Mouse (Mus musculus): ENCODE measurements around the gene Wbp1l. TPM values are rescaled to one million over a fixed set of nuclear protein-coding genes. Genes with fewer than 3 reads are reported as not detected.

Wbp1l gene
- total and polyA plus RNA-seq, 3 experiments = 52.9 to 70.0 TPM; not detected in 1

GRCm38 (mm10) chr19:46637598-46637997 is 38.7 kb downstream of the Wbp1l start:
- H3K9ac ChIP-seq (ENCODE audit: control insufficient read depth, low read depth, low read length, poor library complexity, severe bottlenecking) = no peak overlapping the region
- no peak overlapping the region for H3K27ac ChIP-seq (ENCODE audit: control insufficient read depth, low read depth, low read length)
- no peaks in the 10 kb centered on the region for H3K9me3 ChIP-seq (replicated peaks; ENCODE audit: insufficient read depth, low read length)
- no peak for DNase-seq (ENCODE audit: low read depth, low spot score)
- no peak overlapping the region for H3K4me3 ChIP-seq (ENCODE audit: control insufficient read depth in 1 of 2, insufficient read depth in 1 of 2, low read depth in 2 of 2, low read length in 2 of 2)
- no peaks in the 10 kb centered on the region for H3K27me3 ChIP-seq (ENCODE audit: control insufficient read depth in 1 of 2, insufficient read depth in 2 of 2, low read length in 2 of 2)
- H3K4me1 ChIP-seq (ENCODE audit: control insufficient read depth in 1 of 2, insufficient read depth in 2 of 2, low read length in 2 of 2) = no peaks in the 10 kb centered on the region
- no peak for TF ChIP-seq MAZ (IDR thresholded peaks at IDR 0.05; ENCODE audit: low read depth, low read length)
- TF ChIP-seq TCF12 (IDR thresholded peaks at IDR 0.05; ENCODE audit: low read depth, low read length) = no peak
- no peak for TF ChIP-seq UBTF (IDR thresholded peaks at IDR 0.05; ENCODE audit: borderline replicate concordance, insufficient read depth, low read depth, low read length)
- no peak for TF ChIP-seq SIN3A (IDR thresholded peaks at IDR 0.05; ENCODE audit: low read length)
- H3K79me2 ChIP-seq (ENCODE audit: control insufficient read depth, insufficient read depth, low read length, poor library complexity) = no peaks in the 10 kb centered on the region
- H3K36me3 ChIP-seq (ENCODE audit: control insufficient read depth in 1 of 2, insufficient read depth in 2 of 2, low read length in 2 of 2) = peaks cover 0 to 7% of the 10 kb centered on the region in 2 experiments; a peak in 1 of 4 replicates

GRCm38 (mm10) chr19:46639053-46639452 is 40.2 kb downstream of the Wbp1l start:
- DNase-seq (ENCODE audit: low read depth, low spot score) = no peak
- no peak overlapping the region for H3K9ac ChIP-seq (ENCODE audit: control insufficient read depth, low read depth, low read length, poor library complexity, severe bottlenecking)
- no peaks in the 10 kb centered on the region for H3K27me3 ChIP-seq (ENCODE audit: control insufficient read depth in 1 of 2, insufficient read depth in 2 of 2, low read length in 2 of 2)
- TF ChIP-seq TAL1 (IDR thresholded peaks at IDR 0.05; ENCODE audit: low read length) = no peak
- no peak for TF ChIP-seq SMC3 (IDR thresholded peaks at IDR 0.05; ENCODE audit: low read depth, low read length)
- no peak for TF ChIP-seq RAD21 (IDR thresholded peaks at IDR 0.05; ENCODE audit: low read depth, low read length)
- no peak for TF ChIP-seq ETS1 (IDR thresholded peaks at IDR 0.05; ENCODE audit: low read depth, low read length)
- TF ChIP-seq ZMIZ1 (IDR thresholded peaks at IDR 0.05; ENCODE audit: low read depth, low read length) = no peak
- TF ChIP-seq NELFE (IDR thresholded peaks at IDR 0.05; ENCODE audit: low read depth, low read length) = no peak
- TF ChIP-seq CTCF (IDR thresholded peaks at IDR 0.05 in 2 of 3, conservative IDR thresholded peaks at IDR 0.05 in 1 of 3; ENCODE audit: control insufficient read depth in 1 of 3, insufficient read depth in 1 of 3, low read depth in 2 of 3, low read length in 3 of 3, poor library complexity in 1 of 3, severe bottlenecking in 1 of 3) = no peak
- no peak for TF ChIP-seq USF2 (IDR thresholded peaks at IDR 0.05; ENCODE audit: borderline replicate concordance in 1 of 2, insufficient read depth in 1 of 2, low read depth in 1 of 2, low read length in 2 of 2)
- TF ChIP-seq E2F4 (IDR thresholded peaks at IDR 0.05; ENCODE audit: borderline replicate concordance, low read depth, low read length) = no peak
- peaks cover 0 to 7% of the 10 kb centered on the region in 2 experiments; a peak in 2 of 4 replicates for H3K36me3 ChIP-seq (ENCODE audit: control insufficient read depth in 1 of 2, insufficient read depth in 2 of 2, low read length in 2 of 2)
- no peaks in the 10 kb centered on the region for H3K79me2 ChIP-seq (ENCODE audit: control insufficient read depth, insufficient read depth, low read length, poor library complexity)
- no peaks in the 10 kb centered on the region for H3K4me1 ChIP-seq (ENCODE audit: control insufficient read depth in 1 of 2, insufficient read depth in 2 of 2, low read length in 2 of 2)
- no peak overlapping the region for H3K27ac ChIP-seq (ENCODE audit: control insufficient read depth, low read depth, low read length)
- H3K9me3 ChIP-seq (replicated peaks; ENCODE audit: insufficient read depth, low read length) = no peaks in the 10 kb centered on the region
- H3K4me3 ChIP-seq (ENCODE audit: control insufficient read depth in 1 of 2, insufficient read depth in 1 of 2, low read depth in 2 of 2, low read length in 2 of 2) = no peak overlapping the region

- H3K79me2 ChIP-seq (ENCODE audit: control insufficient read depth, insufficient read depth, low read length, poor library complexity) = no peaks in the 10 kb centered on the region
- no peak overlapping the region for H3K27ac ChIP-seq (ENCODE audit: control insufficient read depth, low read depth, low read length)
- H3K9ac ChIP-seq (ENCODE audit: control insufficient read depth, low read depth, low read length, poor library complexity, severe bottlenecking) = no peak overlapping the region
- no peaks in the 10 kb centered on the region for H3K9me3 ChIP-seq (replicated peaks; ENCODE audit: insufficient read depth, low read length)
- H3K4me3 ChIP-seq (ENCODE audit: control insufficient read depth in 1 of 2, insufficient read depth in 1 of 2, low read depth in 2 of 2, low read length in 2 of 2) = no peak overlapping the region
- H3K36me3 ChIP-seq (ENCODE audit: control insufficient read depth in 1 of 2, insufficient read depth in 2 of 2, low read length in 2 of 2) = peaks cover 0 to 7% of the 10 kb centered on the region in 2 experiments; a peak in 2 of 4 replicates
- TF ChIP-seq SIN3A (IDR thresholded peaks at IDR 0.05; ENCODE audit: low read length) (no peak), TAL1 (IDR thresholded peaks at IDR 0.05; ENCODE audit: low read length) (no peak)
- no peaks in the 10 kb centered on the region for H3K4me1 ChIP-seq (ENCODE audit: control insufficient read depth in 1 of 2, insufficient read depth in 2 of 2, low read length in 2 of 2)
- DNase-seq (ENCODE audit: low read depth, low spot score) = no peak
- H3K27me3 ChIP-seq (ENCODE audit: control insufficient read depth in 1 of 2, insufficient read depth in 2 of 2, low read length in 2 of 2) = no peaks in the 10 kb centered on the region
Measured at GRCm38 (mm10) chr19:46639496-46639895, 40.6 kb downstream of the Wbp1l start.

All from MEL (cell line).